Mouse (Mus musculus) heart, postnatal 14 days (tissue): ENCODE measurements around the gene Adora2a. TPM values are rescaled to one million over a fixed set of nuclear protein-coding genes. Genes with fewer than 3 reads are reported as not detected.
"Not testable (repeated sequence)": the region's sequence is repeated elsewhere in the genome, so short reads cannot be mapped to it uniquely, and the experiment has no call there.

Source experiments
- DNase-seq, 2 experiments: peaks; one replicate each; pipeline ENCODE4 v3.0.0; 2021 to 2022
- intact Hi-C: fragments of 180-260 bp; cut with DNase I; formaldehyde crosslinking; loops from one replicate; pipeline ENCODE4 v1.15.1; 2025
- total RNA-seq, 2 experiments: library from RNA; stranded (reverse); gene quantifications; 2 replicates each; pipeline ENCODE4 v1.2.3; 2021

The Adora2a gene
- total RNA-seq, 2 experiments from 2014 or later: 13.2 to 15.2 TPM

DNA sequence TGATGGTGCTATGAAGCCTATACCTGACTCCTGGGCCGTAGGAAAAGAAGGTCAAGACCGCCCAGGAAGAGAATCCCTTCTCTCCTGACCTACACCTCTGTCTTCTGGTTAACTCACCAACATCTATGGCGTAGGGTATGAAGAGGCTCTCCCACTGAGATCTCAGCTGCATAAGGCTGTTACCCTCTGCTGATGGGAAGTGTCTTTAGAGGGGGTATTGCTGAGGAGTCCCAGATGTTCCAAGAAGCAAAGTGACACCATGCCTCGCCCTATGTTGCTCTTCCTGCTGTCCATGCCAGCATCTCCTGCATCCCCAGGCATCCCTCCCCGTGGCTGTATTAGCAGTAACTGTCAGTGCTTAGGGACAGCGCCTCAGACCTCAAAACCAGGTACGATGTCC, 22.7 kb downstream of the Adora2a start:
- no peak for DNase-seq
- intact Hi-C loops: no loop called here

DNA sequence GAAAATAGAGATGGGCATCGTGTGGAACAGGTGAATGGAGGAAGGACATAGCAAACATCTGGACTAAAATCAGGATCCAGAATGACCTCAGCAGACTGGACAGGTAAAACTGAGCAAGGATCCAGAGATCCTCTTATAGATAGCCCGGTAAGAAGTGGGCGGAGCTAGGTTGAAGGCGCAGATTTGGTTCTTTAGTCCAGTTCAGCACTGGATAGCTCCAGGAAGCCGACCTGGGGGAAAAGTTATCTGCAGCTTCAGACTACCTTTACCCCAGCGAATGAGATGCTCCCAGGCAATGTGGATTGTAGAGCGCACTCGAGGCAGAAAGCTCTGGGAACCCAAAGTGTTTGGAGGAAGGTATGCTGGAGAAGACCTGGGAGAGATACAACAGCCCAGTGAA, 25.3 kb downstream of the Adora2a start:
- no peak for DNase-seq
- intact Hi-C loops: no loop called here

GRCm38 (mm10) chr10:75344563-75344962, 27.9 kb downstream of the Adora2a start:
- DNase-seq, intact Hi-C loops: not testable (repeated sequence)

- peak; percentile 52 to 56 for DNase-seq
- intact Hi-C loops: no loop called here
Observed at GRCm38 (mm10) chr10:75345265-75345664, 28.6 kb downstream of the Adora2a start.

- no peak for DNase-seq
- intact Hi-C loops: no loop called here
Observed at GRCm38 (mm10) chr10:75350564-75350963, 33.9 kb downstream of the Adora2a start.

DNA sequence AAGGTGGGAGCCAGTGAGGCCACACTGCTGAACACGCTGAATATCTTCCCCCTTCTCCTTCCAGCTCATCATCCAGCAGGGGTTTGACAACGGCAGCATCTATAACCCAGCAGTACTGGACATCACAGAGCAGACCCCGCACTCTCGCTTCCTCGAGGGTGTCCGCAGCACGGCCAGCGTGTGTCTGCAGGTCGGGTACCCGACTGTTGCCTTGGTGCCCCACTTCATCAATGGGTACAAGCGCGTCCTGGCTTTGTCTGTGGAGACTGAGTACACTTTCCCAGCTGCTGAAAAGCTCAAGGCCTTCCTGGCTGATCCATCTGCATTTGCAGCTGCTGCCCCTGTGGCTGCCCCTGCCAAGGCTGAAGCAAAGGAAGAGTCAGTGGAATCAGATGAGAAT, 35.9 kb downstream of the Adora2a start:
- no peak for DNase-seq
- intact Hi-C loops: no loop called here

- intact Hi-C loops, DNase-seq: not testable (repeated sequence)
Observed at GRCm38 (mm10) chr10:75353838-75354241, 37.2 kb downstream of the Adora2a start.

DNA sequence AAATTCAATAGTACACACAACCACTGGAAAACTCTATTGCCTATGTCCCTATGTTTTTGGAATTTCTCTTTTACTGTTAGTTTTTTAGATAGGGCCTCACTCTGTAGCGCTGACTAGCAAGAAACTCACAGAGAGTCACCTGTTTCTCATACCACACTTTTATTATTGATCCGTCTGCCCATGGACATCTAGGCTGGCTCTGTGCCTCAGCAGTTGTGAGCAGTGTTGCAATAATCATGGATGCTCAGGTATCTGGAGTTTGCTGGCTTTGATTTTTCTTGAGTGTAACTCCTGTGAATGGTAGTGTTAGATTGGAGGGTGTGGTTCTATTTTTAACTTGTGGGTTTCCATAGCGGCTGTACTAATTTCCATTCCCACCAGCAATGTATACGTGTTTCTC, 38.7 kb downstream of the Adora2a start:
- intact Hi-C loops: no loop called here
- DNase-seq: no peak

DNA sequence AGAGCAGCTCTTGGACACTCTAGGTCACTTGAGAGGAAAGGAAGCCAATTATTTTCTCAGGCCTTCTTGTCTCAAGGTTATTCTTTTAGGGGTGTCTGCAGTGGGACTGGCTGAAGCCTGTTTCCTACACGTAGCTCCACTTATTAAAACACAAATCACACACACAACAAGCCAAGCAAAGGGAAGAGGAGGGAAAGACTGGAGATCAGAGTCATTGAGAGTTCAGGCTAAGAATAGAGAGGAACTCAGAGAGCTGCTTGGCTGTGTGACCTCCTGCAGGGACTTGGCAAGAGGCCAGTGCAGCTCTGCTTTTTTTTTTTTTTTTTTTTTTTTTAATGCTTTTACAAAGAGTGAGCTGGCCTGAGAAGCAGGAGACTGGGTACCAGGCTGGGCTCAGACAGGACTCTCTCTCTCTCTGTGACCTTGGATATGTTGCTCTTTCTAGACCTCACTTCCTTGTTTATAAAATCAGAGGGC, 47.6 kb downstream of the Adora2a start:
- intact Hi-C loops: not testable (repeated sequence)
- DNase-seq: peak; percentile 56 to 58

- no peak for DNase-seq
- intact Hi-C loops: no loop called here
Observed at GRCm38 (mm10) chr10:75364796-75365195, 48.1 kb downstream of the Adora2a start.

DNA sequence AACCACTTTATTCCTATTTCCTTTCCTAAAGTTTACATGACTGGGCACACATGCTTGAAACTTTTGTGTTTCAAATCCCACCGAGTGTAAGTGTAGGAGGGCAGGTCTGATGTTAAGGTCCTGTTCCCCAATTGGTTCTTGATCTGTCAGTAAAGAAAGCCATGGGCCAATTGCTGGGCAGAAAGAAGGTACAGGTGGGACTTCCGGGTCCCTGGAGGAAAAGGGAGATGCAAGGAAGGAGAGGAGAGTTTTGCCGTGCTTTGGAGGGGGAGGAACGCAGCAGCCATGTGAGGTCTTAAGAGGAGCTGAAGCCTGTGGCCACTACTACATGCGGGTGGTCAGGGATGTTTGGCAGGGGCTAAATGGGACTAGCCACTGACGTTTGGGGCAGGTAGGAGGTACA, 48.6 kb downstream of the Adora2a start:
- intact Hi-C loops: no loop called here
- no peak for DNase-seq

- intact Hi-C loops: not testable (repeated sequence)
Observed at GRCm38 (mm10) chr10:75373655-75374351, 57.1 kb downstream of the Adora2a start.

DNA sequence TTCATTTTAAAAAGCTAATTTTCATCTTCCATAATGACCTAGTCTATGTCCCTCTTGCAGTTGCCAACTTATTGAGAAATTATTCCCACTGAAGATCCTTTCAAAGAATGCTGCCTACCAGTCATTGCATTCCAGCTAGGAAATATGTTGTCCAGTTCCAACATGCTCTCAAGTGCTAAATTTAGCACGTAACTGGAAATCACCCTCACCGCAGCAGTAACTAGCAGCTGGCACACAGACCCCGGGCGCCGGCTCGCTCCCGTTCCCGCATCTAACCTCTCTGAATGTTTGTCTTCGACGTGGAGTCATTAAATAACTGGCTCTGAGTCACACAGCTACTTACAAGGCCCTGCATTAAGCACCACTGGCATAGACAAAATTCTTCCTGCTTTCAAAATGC, 62.0 kb downstream of the Adora2a start:
- DNase-seq: peak in 1 of 2 experiments; percentile 41
- intact Hi-C loops: no loop called here

More at GRCm38 (mm10) chr10:75373655-75374351, 57.1 kb downstream of the Adora2a start:
- DNase-seq: peak; percentile 47 to 52

Other genes with a start within 250 kb of the Adora2a start
- 10 to 100 TPM; 38.3 to 42.9 TPM for gene Specc1l, start 104.8 kb upstream of the Adora2a start, total RNA-seq
- gene Upb1, start 84.2 kb downstream of the Adora2a start, total RNA-seq: under 1 TPM; 0.22 to 0.34 TPM
- 10 to 100 TPM; 56.0 to 68.3 TPM for gene Snrpd3, start 200.7 kb downstream of the Adora2a start, total RNA-seq
- 10 to 100 TPM; 43.8 to 45.5 TPM for gene Gucd1, start 201.1 kb downstream of the Adora2a start, total RNA-seq
- gene Lrrc75b, start 243.5 kb downstream of the Adora2a start, total RNA-seq: 1 to 10 TPM; 1.3 to 1.5 TPM
- gene Ggt1, start 244.7 kb downstream of the Adora2a start, total RNA-seq: not detected